Mouse (Mus musculus) Patski (cell line): ENCODE measurements around the gene Ago1. TPM values are rescaled to one million over a fixed set of nuclear protein-coding genes. Genes with fewer than 3 reads are reported as not detected.
A peak's percentile ranks its signal among the peaks of the same experiment; 100 is the strongest.

Experiments
- ATAC-seq: fragments of 100-300 bp; one replicate; pipeline ENCODE4 v1.8.0; 2021
- CTCF ChIA-PET: fragments of 350-600 bp; sonication (Branson Sonifier 250); formaldehyde crosslinking; loops from one replicate; lab custom pipeline; 2022; ENCODE audit warnings: inconsistent platforms; lab: Charles Lee
- POLR2A ChIA-PET: fragments of 350-600 bp; sonication (Branson Sonifier 250); formaldehyde crosslinking; loops from one replicate; lab custom pipeline; 2022; ENCODE audit warnings: antibody characterized with exemption, inconsistent platforms; lab: Charles Lee
- DNase-seq: peaks from one replicate; pipeline ENCODE4 v3.0.0-alpha.2; 2011; ENCODE audit warnings: low read depth, low spot score
- H3K27me3 ChIP-seq: fragments of 371-371 bp; one replicate; pipeline ENCODE4 v1.5.1; 2021
- CTCF ChIP-seq: fragments of 100-300 bp; IDR thresholded peaks from one replicate; pipeline ENCODE4 v1.5.1; 2021
- in situ Hi-C: fragments of 300-500 bp; cut with MboI; formaldehyde crosslinking; loops from 3 replicates; pipeline ENCODE4 v1.11.1; 2018; ENCODE audit warnings: low pct_unique_long_range_greater_than_20kb, mixed read lengths
- polyA plus RNA-seq: library from polyadenylated mRNA; unstranded; gene quantifications from one replicate; pipeline ENCODE4 v1.2.3, GENCODE M21; 2021

Gene Ago1
- 23.5 TPM for polyA plus RNA-seq

DNA sequence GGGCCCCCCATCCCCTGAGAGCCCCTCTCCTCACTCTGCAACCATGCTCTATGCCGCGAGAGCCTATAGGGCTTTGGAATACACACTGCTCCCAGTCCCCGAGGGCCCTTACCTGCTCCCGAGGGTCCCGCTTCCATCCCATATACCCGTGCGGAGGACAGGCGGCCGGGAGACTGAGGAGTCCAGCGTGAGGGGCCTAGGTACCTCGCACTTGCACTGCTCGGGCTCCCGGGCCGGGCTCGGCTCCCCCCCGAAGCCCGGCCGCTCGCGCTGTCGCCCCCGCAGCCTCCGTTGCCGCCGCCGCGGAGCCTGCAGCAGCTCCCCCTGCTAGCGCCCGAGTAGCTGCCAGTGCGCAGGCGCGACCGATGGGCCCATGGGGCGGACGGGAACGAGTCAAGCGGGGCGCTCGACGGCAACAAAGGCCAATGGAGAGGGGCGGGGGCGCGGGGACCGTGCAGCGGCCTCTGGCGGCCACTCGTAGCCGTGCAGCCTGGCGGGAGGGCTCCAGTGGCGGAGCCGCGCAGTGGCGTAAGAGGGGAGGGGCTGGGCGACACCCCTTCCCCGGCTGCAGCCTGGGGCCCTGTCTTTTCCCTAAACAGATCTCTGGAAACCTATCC is at the start of gene Ago1:
TSS of gene Ago1 (minus strand) at position 299 of the 617 bp plus-strand sequence.
- peak; percentile 64 for DNase-seq
- in situ Hi-C loops: no loop called here
- ATAC-seq: peak; percentile 82
- peak; percentile 100 for TF ChIP-seq CTCF
- H3K27me3 ChIP-seq: peaks cover 3% of the 10 kb centered on the region
- ChIA-PET POLR2A (no interaction called here), CTCF (interaction anchor here (1.0 kb wide), 1 partner anchor 14 kb away, joined by 5 read pairs; no protein-coding TSS in a partner anchor)

DNA sequence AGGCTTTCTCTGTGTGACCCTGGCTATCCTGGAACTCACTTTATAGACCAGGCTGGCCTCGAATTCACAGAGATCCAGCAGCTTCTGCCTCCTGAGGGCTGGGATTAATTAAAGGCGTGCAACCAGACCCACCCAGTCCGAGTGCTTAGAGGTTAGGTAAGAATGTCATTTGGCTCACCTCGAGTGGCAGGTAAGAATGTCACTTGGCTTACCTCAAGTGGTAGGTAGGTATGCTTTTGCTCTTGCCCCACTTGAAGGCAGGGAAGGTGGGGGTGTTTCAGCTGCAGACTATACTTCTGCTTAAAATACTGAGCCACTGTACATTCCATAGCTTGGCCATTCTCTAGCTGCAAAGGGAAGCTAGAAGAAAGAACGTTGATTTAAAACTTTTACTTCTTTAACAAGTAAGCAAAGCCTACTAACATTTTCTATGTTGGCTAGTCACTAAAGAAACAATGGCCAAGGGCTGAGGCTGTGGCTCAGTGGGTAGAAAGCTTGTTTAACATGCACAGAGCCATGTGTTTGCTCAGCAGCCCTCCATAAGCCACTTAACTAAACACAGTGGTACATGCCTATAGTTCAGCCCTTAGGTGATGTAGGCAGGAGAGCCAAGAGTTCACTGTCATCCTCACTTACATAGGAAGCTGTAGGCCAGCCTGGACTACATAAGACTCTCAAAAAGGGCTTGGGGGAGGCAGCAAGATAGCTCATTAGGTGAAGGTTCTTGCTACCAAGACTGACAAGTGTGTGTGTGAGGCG is 44.1 kb upstream of the Ago1 start:
- no peak for TF ChIP-seq CTCF
- in situ Hi-C loops: no loop called here
- CTCF ChIA-PET: no interaction called here
- DNase-seq: no peak
- H3K27me3 ChIP-seq: no peaks in the 10 kb centered on the region
- ATAC-seq: no peak
- POLR2A ChIA-PET: no interaction called here

DNA sequence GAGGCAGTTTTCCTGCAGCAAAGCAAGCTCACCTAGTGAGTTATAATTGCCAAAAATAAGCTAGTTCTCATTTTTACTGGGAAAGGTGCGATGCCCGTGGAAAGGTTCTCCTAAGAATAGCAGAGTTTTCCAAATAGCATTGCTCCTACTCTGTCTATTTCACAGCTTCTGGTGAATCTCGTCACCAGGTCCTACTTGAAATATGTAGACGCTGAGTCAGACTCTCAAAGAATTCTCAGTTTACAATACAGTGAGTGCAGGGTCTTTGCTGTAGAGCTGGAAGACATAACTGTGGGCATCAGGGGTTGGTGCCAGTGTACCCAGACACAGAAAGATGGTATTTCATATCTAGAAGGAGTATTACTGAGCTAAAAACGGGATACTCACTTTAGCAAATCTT is 42.6 kb upstream of the Ago1 start:
- POLR2A ChIA-PET: no interaction called here
- CTCF ChIA-PET: no interaction called here
- H3K27me3 ChIP-seq: no peaks in the 10 kb centered on the region
- TF ChIP-seq CTCF: no peak
- ATAC-seq (no peak), DNase-seq (no peak)
- in situ Hi-C loops: no loop called here

DNA sequence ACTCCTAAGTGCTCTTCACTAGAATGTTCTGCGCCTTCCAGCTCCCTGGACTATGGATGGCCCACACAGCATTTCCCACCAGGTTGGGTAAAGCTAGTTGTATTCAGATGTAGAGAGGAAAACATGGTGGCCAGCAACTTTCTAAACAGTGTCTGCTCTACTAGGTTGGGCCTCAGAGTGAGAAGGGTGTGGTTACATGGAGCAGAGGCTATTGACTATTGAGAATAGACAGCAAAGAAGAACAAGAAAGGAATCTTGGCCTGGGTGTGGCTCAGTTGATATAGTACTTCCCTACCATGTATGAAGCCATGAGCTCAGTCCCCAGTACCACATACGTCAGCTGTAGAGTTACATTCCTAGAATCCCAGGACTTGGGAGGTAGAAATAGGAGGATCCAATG is 40.7 kb upstream of the Ago1 start:
- no peak for ATAC-seq
- no peaks in the 10 kb centered on the region for H3K27me3 ChIP-seq
- no peak for TF ChIP-seq CTCF
- CTCF ChIA-PET: no interaction called here
- DNase-seq: no peak
- in situ Hi-C loops: no loop called here
- POLR2A ChIA-PET: no interaction called here

DNA sequence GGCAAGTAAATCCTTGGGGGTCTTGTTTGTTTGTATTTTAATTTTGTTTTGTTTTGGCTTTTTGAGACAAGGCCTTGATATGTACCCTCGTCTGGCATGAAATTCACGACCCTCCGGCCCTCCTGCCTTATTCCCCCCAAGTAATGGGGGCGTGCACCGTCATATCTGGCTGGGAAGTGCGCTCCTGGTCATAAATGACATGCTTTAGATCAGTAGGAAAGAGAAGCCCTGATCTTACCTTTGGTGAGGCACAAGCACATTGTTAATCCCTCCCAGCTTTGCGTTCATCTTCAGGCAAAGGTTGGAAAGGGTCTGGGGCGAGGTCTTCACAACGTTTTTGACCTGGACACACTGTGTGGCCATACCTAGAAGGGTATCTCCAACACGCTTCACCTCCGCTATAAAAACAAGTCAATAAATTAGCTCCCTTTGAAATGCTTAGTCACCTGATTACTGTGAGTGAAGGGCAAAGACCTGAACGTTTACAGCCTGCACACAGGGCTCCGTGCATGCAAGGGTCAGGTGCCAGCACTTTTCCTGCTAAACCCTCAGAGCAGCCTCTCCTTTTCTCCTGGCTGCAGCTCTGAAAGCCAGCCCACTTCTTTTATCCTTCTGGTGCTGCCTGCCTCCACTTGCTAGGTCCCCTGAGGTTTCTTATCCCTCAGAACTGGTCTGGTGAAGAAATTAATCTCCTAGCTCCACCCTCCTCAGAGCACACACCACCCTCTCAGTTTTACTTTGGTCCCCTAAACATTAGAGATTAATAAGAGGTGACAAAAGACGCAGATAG is 39.9 kb upstream of the Ago1 start:
- no peak for DNase-seq
- no peaks in the 10 kb centered on the region for H3K27me3 ChIP-seq
- ChIA-PET POLR2A (no interaction called here), CTCF (no interaction called here)
- ATAC-seq: no peak
- in situ Hi-C loops: no loop called here
- no peak for TF ChIP-seq CTCF

DNA sequence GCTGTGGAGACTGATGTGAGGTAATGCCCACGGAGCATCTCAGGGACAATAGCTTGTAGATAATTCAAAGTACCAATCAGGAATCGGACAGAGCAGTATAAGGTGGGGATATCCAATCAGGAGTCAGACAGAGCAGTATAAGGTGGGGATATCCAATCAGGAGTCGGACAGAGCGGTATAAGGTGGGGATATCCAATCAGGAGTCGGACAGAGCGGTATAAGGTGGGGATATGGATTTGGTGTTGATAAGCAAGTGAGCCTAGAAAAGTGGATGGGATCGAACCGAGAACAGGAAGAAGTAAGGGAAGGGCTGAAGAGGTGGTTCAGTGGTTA is 34.6 kb upstream of the Ago1 start:
- in situ Hi-C loops: no loop called here
- no peak for DNase-seq
- ChIA-PET POLR2A (no interaction called here), CTCF (no interaction called here)
- no peak for ATAC-seq
- no peaks in the 10 kb centered on the region for H3K27me3 ChIP-seq
- TF ChIP-seq CTCF: no peak

DNA sequence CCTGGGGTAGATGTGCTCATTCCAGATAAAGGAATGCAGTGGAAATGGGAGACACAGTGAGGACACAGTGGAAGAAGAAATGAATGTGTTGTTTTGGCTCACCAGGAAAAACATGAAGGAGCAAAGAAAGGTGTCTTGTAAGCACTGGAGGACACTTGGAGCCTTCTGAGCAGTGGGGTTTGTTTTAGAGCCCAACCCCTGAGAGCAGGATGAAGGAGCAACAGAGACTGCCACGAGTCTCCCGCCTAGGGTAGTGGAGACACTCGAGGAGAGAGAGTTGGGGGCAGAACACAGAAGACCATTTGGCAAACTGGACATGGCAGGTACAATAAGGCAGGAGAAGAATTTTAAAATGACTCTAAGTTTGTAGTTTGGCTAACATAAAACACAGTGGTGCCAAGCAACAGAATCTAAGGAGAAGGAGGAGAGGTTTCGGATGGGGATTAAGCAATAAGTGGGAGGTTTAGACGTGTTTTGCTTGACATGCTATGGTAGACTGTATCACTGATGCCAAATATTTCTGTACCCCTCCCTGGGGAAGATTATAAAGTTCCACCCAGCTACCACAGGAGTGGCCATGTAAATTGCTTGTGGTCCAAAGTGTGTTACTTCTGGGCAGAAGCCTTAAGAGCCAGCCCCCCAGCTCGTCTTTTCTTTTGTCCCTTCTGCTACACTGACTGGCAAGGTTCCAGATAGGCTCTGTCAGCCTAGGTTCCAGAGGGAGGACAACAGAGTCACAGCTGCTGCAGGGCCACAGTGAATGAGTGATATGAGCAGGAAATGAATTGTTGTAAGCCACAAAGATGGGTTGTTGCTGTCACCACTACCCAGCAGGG is 34.0 kb upstream of the Ago1 start:
- in situ Hi-C loops: no loop called here
- ATAC-seq (no peak), DNase-seq (no peak)
- TF ChIP-seq CTCF: no peak
- no peaks in the 10 kb centered on the region for H3K27me3 ChIP-seq
- POLR2A ChIA-PET: no interaction called here
- CTCF ChIA-PET: no interaction called here

DNA sequence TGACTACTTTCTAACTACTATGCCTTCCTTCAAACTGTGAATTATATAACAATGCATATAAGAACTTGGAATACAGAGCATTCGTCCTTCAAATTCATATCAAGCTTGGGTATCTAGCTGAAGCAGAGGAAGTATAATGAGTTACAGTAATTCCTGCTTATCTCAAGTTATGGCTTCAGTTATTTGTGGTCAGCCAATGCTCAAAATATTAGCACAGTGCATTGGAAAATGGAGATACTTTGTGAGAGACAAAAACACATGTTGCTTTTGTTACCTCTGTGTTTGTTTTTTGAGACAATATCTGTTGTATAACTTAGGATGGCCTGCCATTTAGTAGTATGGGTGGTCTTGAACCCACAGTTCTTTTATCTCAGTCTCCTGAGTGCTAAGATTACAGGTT is 30.2 kb upstream of the Ago1 start:
- ATAC-seq: no peak
- H3K27me3 ChIP-seq: no peaks in the 10 kb centered on the region
- in situ Hi-C loops: no loop called here
- no peak for DNase-seq
- no peak for TF ChIP-seq CTCF
- ChIA-PET POLR2A (no interaction called here), CTCF (no interaction called here)

DNA sequence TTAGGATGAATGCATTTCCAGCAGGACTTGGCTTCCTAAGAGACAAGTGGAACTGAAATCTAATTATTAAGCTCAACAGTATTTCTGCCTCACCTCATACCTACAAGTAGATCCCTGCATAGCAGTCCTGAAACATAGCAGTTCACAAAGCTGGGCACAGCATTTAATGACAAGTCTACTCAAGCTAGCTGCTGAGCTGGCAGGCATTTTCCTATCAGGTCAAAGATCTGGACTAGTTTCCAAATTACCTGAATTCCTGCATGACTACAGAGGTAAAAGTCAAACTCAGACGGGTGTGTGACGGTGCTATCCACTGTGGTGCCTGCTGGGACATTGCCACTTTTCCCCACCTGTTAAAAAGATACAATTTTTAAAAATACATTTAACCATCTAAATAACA is 28.6 kb upstream of the Ago1 start:
- in situ Hi-C loops: no loop called here
- ChIA-PET POLR2A (interaction anchor here (0.7 kb wide), 1 partner anchor 24 kb away, joined by 3 read pairs; no protein-coding TSS in a partner anchor), CTCF (no interaction called here)
- ATAC-seq (no peak), DNase-seq (no peak)
- no peak for TF ChIP-seq CTCF
- no peaks in the 10 kb centered on the region for H3K27me3 ChIP-seq
